ENCODE assay signal across 9 mouse cellular contexts in the genomic region with DNA sequence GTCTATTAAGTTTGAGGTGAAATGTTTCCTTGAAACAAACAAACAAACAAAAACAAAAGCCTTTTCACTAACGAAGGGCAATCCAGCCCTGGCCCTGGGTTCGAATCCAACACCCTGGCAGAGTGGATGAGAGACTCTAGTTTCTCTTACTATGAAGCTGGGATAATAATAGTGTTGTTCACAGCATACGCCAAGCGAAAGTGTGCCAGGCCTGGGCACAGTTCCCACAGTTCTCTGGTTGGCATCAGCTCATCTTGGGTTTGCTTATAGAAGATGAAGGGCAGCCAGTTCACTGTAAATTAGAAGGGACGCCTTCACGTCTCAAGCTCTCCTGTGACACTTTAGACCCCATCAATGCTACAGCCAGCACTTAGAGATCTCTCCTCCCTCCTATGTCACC. TPM values are rescaled to one million over a fixed set of nuclear protein-coding genes. Genes with fewer than 3 reads are reported as not detected.
DNase-seq lines count a peak whose midpoint lies in the region; ATAC-seq lines count a peak whose summit lies in the region.
"Had no signal": no experiment of that assay in that cellular context is flagged by ENCODE, and none has a peak within 500 bp of the region (broad histone marks: within the 10 kb centered on the region; RNA-seq: fewer than 3 reads in every experiment).

No protein-coding gene starts in this region.

- H3K4me3 ChIP-seq in kidney, embryonic 15.5 days (replicated peaks), result no peak overlapping the region
- H3K4me3 ChIP-seq: midbrain, embryonic 13.5 days had no signal

- H3K9me3 ChIP-seq in kidney, embryonic 15.5 days (replicated peaks), result no peaks in the 10 kb centered on the region
- H3K9me3 ChIP-seq: midbrain, embryonic 13.5 days had no signal

- H3K36me3 ChIP-seq in kidney, embryonic 15.5 days, result no peaks in the 10 kb centered on the region
- H3K36me3 ChIP-seq: midbrain, embryonic 13.5 days had no signal

- WGBS in kidney, embryonic 15.5 days, result 89% methylated on average over 6 of the region's 6 CpGs

- no peak overlapping the region for H3K4me2 ChIP-seq in kidney, embryonic 15.5 days
- H3K4me2 ChIP-seq: midbrain, embryonic 13.5 days had no signal

- DNase-seq in kidney, adult 9 months, result peak; percentile 22
- DNase-seq in cerebellum, postnatal 25 days, result peak; percentile 85 to 90
- peak; percentile 69 to 86 for DNase-seq in layer of hippocampus, adult 18-20 months (ENCODE audit: low spot score in 2 of 2)
- DNase-seq in right cerebral cortex, postnatal 10 days (ENCODE audit: low spot score in 2 of 2), result peak; percentile 83 to 84
- DNase-seq in B cell, adult 2 months, result no peak
- DNase-seq in ovary, postnatal 14 days (ENCODE audit: low spot score), result no peak

- no peak for ATAC-seq in kidney, embryonic 15.5 days (replicated peaks; ENCODE audit: low FRiP score)
- ATAC-seq: midbrain, embryonic 13.5 days had no signal

- no peaks in the 10 kb centered on the region for H3K27me3 ChIP-seq in kidney, embryonic 15.5 days
- H3K27me3 ChIP-seq: midbrain, embryonic 13.5 days had no signal

- no peak overlapping the region for H3K27ac ChIP-seq in kidney, embryonic 15.5 days
- H3K27ac ChIP-seq: midbrain, embryonic 13.5 days had no signal

- peaks cover 15% of the 10 kb centered on the region for H3K4me1 ChIP-seq in kidney, embryonic 15.5 days

- no peak overlapping the region for H3K9ac ChIP-seq in kidney, embryonic 15.5 days
- H3K9ac ChIP-seq: midbrain, embryonic 13.5 days had no signal

RNA-seq across cellular contexts. Expression of a gene that starts 39.2 kb away (rescaled TPM):
- polyA plus RNA-seq in kidney, embryonic 15.5 days (2015; fragmentation: Nextera tagmentation; extraction: Ambion mirVana), result 118 and 126 TPM in 2 replicates
- total RNA-seq in layer of hippocampus, adult 18-20 months (2021), result 10 to 100 TPM; 68.8 to 69.3 TPM

RNA-seq across cellular contexts. Expression of a gene that starts 39.5 kb away (rescaled TPM):
- 9.1 and 9.7 TPM in 2 replicates for polyA plus RNA-seq in kidney, embryonic 15.5 days (2015; fragmentation: Nextera tagmentation; extraction: Ambion mirVana)
- 10 to 100 TPM; 84.6 to 90.7 TPM for total RNA-seq in layer of hippocampus, adult 18-20 months (2021)
- total RNA-seq: common myeloid progenitor, adult 5-6 weeks had no signal

Comparison
In these comparisons a context has a peak if more than half of its experiments do, and no peak if none do; other contexts are left out.
1. DNase-seq: peak in kidney, adult 9 months (single experiment), cerebellum, postnatal 25 days (2 of 2), layer of hippocampus, adult 18-20 months (2 of 2) and right cerebral cortex, postnatal 10 days (2 of 2); none in B cell, adult 2 months (0 of 2) and ovary, postnatal 14 days (single experiment).